Mouse (Mus musculus) liver, postnatal 0 days (tissue): ENCODE measurements around the gene Folr2. TPM values are rescaled to one million over a fixed set of nuclear protein-coding genes. Genes with fewer than 3 reads are reported as not detected.

Experiments used
- ATAC-seq: fragments of 200-750 bp; cut with Nextera tagmentation; 2 replicates; pipeline ENCODE4 v1.8.0; 2017; ENCODE audit warnings: mild to moderate bottlenecking, moderate library complexity
- DNase-seq: peaks from one replicate; pipeline ENCODE4 v3.0.0-alpha.2; 2016
- H3K27ac ChIP-seq: fragments of 300-500 bp; sonication (generic); 2 replicates; pipeline ENCODE4 v1.5.1; 2014; ENCODE audit warnings: antibody characterized with exemption, moderate library complexity, mild to moderate bottlenecking, low read depth
- H3K27me3 ChIP-seq: fragments of 300-500 bp; sonication (generic); 2 replicates; pipeline ENCODE4 v1.6.1; 2014; ENCODE audit warnings: low read length, control low read depth, mixed read lengths; ENCODE audit not compliant: insufficient read depth
- H3K36me3 ChIP-seq: fragments of 300-500 bp; sonication (generic); replicated peaks from 2 replicates; pipeline ENCODE4 v1.6.1; 2014; ENCODE audit warnings: mild to moderate bottlenecking, control low read depth, low read length, moderate library complexity, mixed read lengths; ENCODE audit not compliant: insufficient read depth
- H3K4me1 ChIP-seq: fragments of 300-500 bp; sonication (generic); 2 replicates; pipeline ENCODE4 v1.6.1; 2014; ENCODE audit warnings: antibody characterized with exemption, mild to moderate bottlenecking, control low read depth; ENCODE audit not compliant: insufficient read depth
- H3K4me2 ChIP-seq: fragments of 300-500 bp; sonication (generic); 2 replicates; pipeline ENCODE4 v1.6.1; 2014; ENCODE audit warnings: low read depth, mild to moderate bottlenecking, low read length, moderate library complexity, mixed read lengths
- H3K4me3 ChIP-seq: fragments of 300-500 bp; sonication (generic); 2 replicates; pipeline ENCODE4 v1.5.1; 2014; ENCODE audit warnings: low read depth, low read length
- H3K9ac ChIP-seq: fragments of 300-500 bp; sonication (generic); replicated peaks from 2 replicates; pipeline ENCODE4 v1.6.1; 2014; ENCODE audit warnings: mild to moderate bottlenecking, moderate library complexity
- H3K9me3 ChIP-seq: fragments of 300-500 bp; sonication (generic); 2 replicates; pipeline ENCODE4 v1.6.1; 2016; ENCODE audit warnings: mild to moderate bottlenecking, control low read depth, low read length, mixed read lengths
- CTCF ChIP-seq: sonication (generic); IDR thresholded peaks from 2 replicates; pipeline ENCODE4 v1.5.1; 2016; ENCODE audit warnings: antibody characterized with exemption, low read depth
- EP300 ChIP-seq: IDR thresholded peaks from 2 replicates; pipeline ENCODE4 v1.6.1; 2016; ENCODE audit warnings: antibody characterized with exemption, low read depth, mild to moderate bottlenecking
- WGBS: fragments of 180-500 bp; shearing (Covaris S2); extraction: QIAGEN DNeasy Blood & Tissue Kit; methylation state at CpG from one replicate; pipeline ENCODE4 v1.1.7; 2014; ENCODE audit not compliant: insufficient replicate concordance; 5-methylcytosine and 5-hydroxymethylcytosine counted together
- polyA plus RNA-seq: library from polyadenylated mRNA; unstranded; fragments of >200 nt; fragmentation: Nextera tagmentation; extraction: Ambion mirVana; gene quantifications from 2 replicates; pipeline ENCODE4 v1.2.1, GENCODE M21; 2015

Gene Folr2
- polyA plus RNA-seq, 1 experiment from 2014 or later = 9.0 TPM

- WGBS = 68% methylated on average over 9 of the region's 9 CpGs
- Histone ChIP-seq H3K4me3 (no peak overlapping the region), H3K27me3 (no peaks in the 10 kb centered on the region), H3K36me3 (no peaks in the 10 kb centered on the region), H3K9ac (no peak overlapping the region), H3K4me1 (no peaks in the 10 kb centered on the region), H3K4me2 (no peak overlapping the region), H3K27ac (0 out of 2 replicates have a peak overlapping the region, but pooled peaks have one; percentile 16), H3K9me3 (no peaks in the 10 kb centered on the region)
- ATAC-seq = peak; percentile 57; the same call in 1 of the 2 replicates
- TF ChIP-seq CTCF = no peak
- TF ChIP-seq EP300 = peak; percentile 40; the same call in 1 of the 2 replicates
- no peak for DNase-seq
Observed at GRCm38 (mm10) chr7:101882413-101883154, 25.6 kb upstream of the Folr2 start.

GRCm38 (mm10) chr7:101880855-101881254 lies 23.9 kb upstream of the Folr2 start:
- no peaks in the 10 kb centered on the region for H3K4me1 ChIP-seq
- no peak overlapping the region for H3K9ac ChIP-seq
- no peaks in the 10 kb centered on the region for H3K9me3 ChIP-seq
- H3K27me3 ChIP-seq = no peaks in the 10 kb centered on the region
- no peak overlapping the region for H3K27ac ChIP-seq
- TF ChIP-seq CTCF (no peak), EP300 (no peak)
- no peak for ATAC-seq
- DNase-seq = no peak
- 54% methylated on average over 4 of the region's 4 CpGs for WGBS
- no peak overlapping the region for H3K4me2 ChIP-seq
- no peak overlapping the region for H3K4me3 ChIP-seq
- no peaks in the 10 kb centered on the region for H3K36me3 ChIP-seq

- TF ChIP-seq EP300 = no peak
- TF ChIP-seq CTCF = no peak
- Histone ChIP-seq H3K9me3 (no peaks in the 10 kb centered on the region), H3K36me3 (no peaks in the 10 kb centered on the region), H3K27ac (no peak overlapping the region), H3K27me3 (no peaks in the 10 kb centered on the region), H3K9ac (no peak overlapping the region), H3K4me1 (no peaks in the 10 kb centered on the region), H3K4me3 (no peak overlapping the region), H3K4me2 (no peak overlapping the region)
- 73% methylated on average over 1 of the region's 1 CpGs for WGBS
- DNase-seq (no peak), ATAC-seq (no peak)
Observed at GRCm38 (mm10) chr7:101875978-101876377, 19.0 kb upstream of the Folr2 start.

- Histone ChIP-seq H3K9me3 (no peaks in the 10 kb centered on the region), H3K4me1 (no peaks in the 10 kb centered on the region), H3K27me3 (no peaks in the 10 kb centered on the region), H3K4me3 (no peak overlapping the region), H3K36me3 (no peaks in the 10 kb centered on the region), H3K27ac (0 out of 2 replicates have a peak overlapping the region, but pooled peaks have one; percentile 4), H3K9ac (no peak overlapping the region), H3K4me2 (no peak overlapping the region)
- TF ChIP-seq CTCF (peak; percentile 18; the same call in 1 of the 2 replicates), EP300 (no peak)
- DNase-seq (no peak), ATAC-seq (peak; percentile 27; the same call in 1 of the 2 replicates)
- WGBS = 49% methylated on average over 3 of the region's 3 CpGs
Observed at GRCm38 (mm10) chr7:101871296-101871695, 14.3 kb upstream of the Folr2 start.

DNA sequence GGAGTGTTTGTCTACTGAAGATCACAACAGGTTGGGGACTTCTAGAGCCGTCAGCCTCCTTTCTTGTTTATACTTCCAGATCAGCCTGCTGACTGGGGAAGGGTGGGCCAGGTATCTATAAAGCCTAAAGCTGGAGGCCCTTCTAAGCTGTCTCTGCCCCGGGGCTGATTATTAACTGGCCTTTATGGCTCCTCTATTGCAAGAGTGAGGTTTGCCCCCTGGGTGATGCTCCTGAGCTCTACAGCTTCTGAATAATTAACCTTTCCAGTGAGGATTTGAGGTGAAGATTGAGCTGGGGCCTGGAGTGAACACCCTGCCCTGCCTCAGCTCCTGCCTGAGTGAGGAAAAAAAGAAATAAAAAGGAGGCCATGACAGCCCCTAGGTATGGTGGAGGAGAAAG lies 13.6 kb upstream of the Folr2 start, which contains the start of gene Folr1:
Gene Folr1, minus strand, starts transcription at position 160 of the 400 bp plus-strand sequence.
- 50% methylated on average over 2 of the region's 2 CpGs for WGBS
- no peaks in the 10 kb centered on the region for H3K36me3 ChIP-seq
- H3K4me3 ChIP-seq = no peak within 1 kb of the TSS
- ATAC-seq (no peak), DNase-seq (no peak)
- no peaks in the 10 kb centered on the region for H3K4me1 ChIP-seq
- no peak within 1 kb of the TSS for H3K4me2 ChIP-seq
- H3K9ac ChIP-seq = no peak within 1 kb of the TSS
- no peaks in the 10 kb centered on the region for H3K27me3 ChIP-seq
- TF ChIP-seq CTCF (no peak), EP300 (no peak)
- H3K9me3 ChIP-seq = no peaks in the 10 kb centered on the region
- 0 out of 2 replicates have a peak within 1 kb of the TSS, but pooled peaks have one; percentile 4 for H3K27ac ChIP-seq

- no peak overlapping the region for H3K4me3 ChIP-seq
- WGBS = 83% methylated on average over 7 of the region's 7 CpGs
- H3K9ac ChIP-seq = no peak overlapping the region
- no peaks in the 10 kb centered on the region for H3K9me3 ChIP-seq
- DNase-seq (no peak), ATAC-seq (no peak)
- no peak overlapping the region for H3K4me2 ChIP-seq
- TF ChIP-seq CTCF (no peak), EP300 (no peak)
- H3K36me3 ChIP-seq = no peaks in the 10 kb centered on the region
- H3K27ac ChIP-seq = no peak overlapping the region
- H3K4me1 ChIP-seq = no peaks in the 10 kb centered on the region
- H3K27me3 ChIP-seq = no peaks in the 10 kb centered on the region
Observed at GRCm38 (mm10) chr7:101869163-101869500, 12.1 kb upstream of the Folr2 start.
